Mouse (Mus musculus): ENCODE measurements around the gene Dido1. TPM values are rescaled to one million over a fixed set of nuclear protein-coding genes. Genes with fewer than 3 reads are reported as not detected.

Gene Dido1
- polyA plus RNA-seq, 1 experiment = 67.8 TPM

GRCm38 (mm10) chr2:180737984-180738383 lies 28.2 kb upstream of the Dido1 start:
- H3K9me3 ChIP-seq (replicated peaks; ENCODE audit: control insufficient read depth, insufficient read depth, low read length, poor library complexity, severe bottlenecking) = no peaks in the 10 kb centered on the region
- H3K4me3 ChIP-seq (ENCODE audit: low read depth, low read length) = no peak overlapping the region
- no peak for TF ChIP-seq CTCF (IDR thresholded peaks at IDR 0.05; ENCODE audit: low read depth, low read length)
- TF ChIP-seq POLR2A (IDR thresholded peaks at IDR 0.05; ENCODE audit: insufficient read depth, low read length) = no peak
- no peak for TF ChIP-seq EP300 (IDR thresholded peaks at IDR 0.05; ENCODE audit: insufficient read depth, low read depth, low read length)
- H3K27ac ChIP-seq (ENCODE audit: insufficient read depth, low read length) = no peak overlapping the region
- no peaks in the 10 kb centered on the region for H3K36me3 ChIP-seq (ENCODE audit: control insufficient read depth, insufficient read depth, low read length, poor library complexity, severe bottlenecking)
- peaks cover 14% of the 10 kb centered on the region for H3K4me1 ChIP-seq (ENCODE audit: control insufficient read depth, insufficient read depth, low read length)
- H3K9ac ChIP-seq (ENCODE audit: low read depth, poor library complexity, severe bottlenecking) = no peak overlapping the region
- no peaks in the 10 kb centered on the region for H3K27me3 ChIP-seq (ENCODE audit: control insufficient read depth, insufficient read depth, low read length, poor library complexity, severe bottlenecking)

DNA sequence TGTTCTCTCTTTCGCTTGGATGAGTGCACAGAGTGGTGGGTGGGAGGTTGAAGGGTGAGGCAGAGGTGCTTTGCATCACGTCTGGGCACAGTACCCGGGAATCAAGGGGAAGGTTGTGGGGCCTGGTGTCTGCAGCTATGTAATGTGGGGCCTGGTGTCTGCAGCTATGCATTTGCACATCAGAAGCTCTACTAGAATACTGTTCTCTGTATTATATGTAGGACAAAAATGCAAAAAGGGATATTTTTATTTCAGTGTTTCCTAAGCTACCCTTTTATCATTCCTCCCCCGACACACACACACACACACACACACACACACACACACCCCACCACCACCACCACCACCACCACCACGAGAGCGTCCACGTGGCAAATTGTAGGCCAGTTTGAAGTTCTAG lies 25.4 kb upstream of the Dido1 start:
- Histone ChIP-seq H3K27ac (ENCODE audit: insufficient read depth, low read length) (no peak overlapping the region), H3K27me3 (ENCODE audit: control insufficient read depth, insufficient read depth, low read length, poor library complexity, severe bottlenecking) (no peaks in the 10 kb centered on the region), H3K9me3 (replicated peaks; ENCODE audit: control insufficient read depth, insufficient read depth, low read length, poor library complexity, severe bottlenecking) (no peaks in the 10 kb centered on the region), H3K36me3 (ENCODE audit: control insufficient read depth, insufficient read depth, low read length, poor library complexity, severe bottlenecking) (no peaks in the 10 kb centered on the region), H3K4me1 (ENCODE audit: control insufficient read depth, insufficient read depth, low read length) (peaks cover 5% of the 10 kb centered on the region), H3K9ac (ENCODE audit: low read depth, poor library complexity, severe bottlenecking) (no peak overlapping the region), H3K4me3 (ENCODE audit: low read depth, low read length) (no peak overlapping the region)
- TF ChIP-seq POLR2A (IDR thresholded peaks at IDR 0.05; ENCODE audit: insufficient read depth, low read length) (no peak), EP300 (IDR thresholded peaks at IDR 0.05; ENCODE audit: insufficient read depth, low read depth, low read length) (no peak), CTCF (IDR thresholded peaks at IDR 0.05; ENCODE audit: low read depth, low read length) (no peak)

GRCm38 (mm10) chr2:180731984-180732383 lies 22.2 kb upstream of the Dido1 start:
- H3K27me3 ChIP-seq (ENCODE audit: control insufficient read depth, insufficient read depth, low read length, poor library complexity, severe bottlenecking) = no peaks in the 10 kb centered on the region
- H3K9me3 ChIP-seq (replicated peaks; ENCODE audit: control insufficient read depth, insufficient read depth, low read length, poor library complexity, severe bottlenecking) = no peaks in the 10 kb centered on the region
- peak; percentile 94 for TF ChIP-seq EP300 (IDR thresholded peaks at IDR 0.05; ENCODE audit: insufficient read depth, low read depth, low read length)
- TF ChIP-seq CTCF (IDR thresholded peaks at IDR 0.05; ENCODE audit: low read depth, low read length) = no peak
- no peak for TF ChIP-seq POLR2A (IDR thresholded peaks at IDR 0.05; ENCODE audit: insufficient read depth, low read length)
- H3K4me3 ChIP-seq (ENCODE audit: low read depth, low read length) = peak overlapping the region; percentile 61
- peak overlapping the region; percentile 35; the same call in 1 of the 2 replicates for H3K9ac ChIP-seq (ENCODE audit: low read depth, poor library complexity, severe bottlenecking)
- peak overlapping the region; percentile 71 for H3K27ac ChIP-seq (ENCODE audit: insufficient read depth, low read length)
- H3K4me1 ChIP-seq (ENCODE audit: control insufficient read depth, insufficient read depth, low read length) = peaks cover 10% of the 10 kb centered on the region
- no peaks in the 10 kb centered on the region for H3K36me3 ChIP-seq (ENCODE audit: control insufficient read depth, insufficient read depth, low read length, poor library complexity, severe bottlenecking)

DNA sequence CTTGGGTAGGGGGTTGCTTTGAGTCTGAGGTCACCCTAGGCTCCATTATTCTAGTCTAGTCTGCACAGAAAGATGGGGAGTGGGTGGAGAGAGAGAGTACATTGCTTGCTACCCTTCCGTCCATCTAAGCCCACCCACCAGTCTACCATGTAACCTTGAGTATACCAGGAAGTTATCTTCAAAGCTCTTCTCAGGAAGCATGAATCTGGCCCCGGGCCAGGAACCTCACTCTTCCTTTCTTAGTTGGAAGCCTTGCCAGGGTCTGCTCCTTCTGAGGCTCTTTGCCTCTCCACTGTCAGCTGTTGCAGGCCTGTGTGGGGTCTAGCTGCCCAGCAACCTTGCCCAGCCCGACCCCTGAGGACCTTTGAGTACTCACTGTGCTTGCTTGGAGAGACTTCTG lies 21.2 kb upstream of the Dido1 start:
- H3K36me3 ChIP-seq (ENCODE audit: control insufficient read depth, insufficient read depth, low read length, poor library complexity, severe bottlenecking) = no peaks in the 10 kb centered on the region
- TF ChIP-seq CTCF (IDR thresholded peaks at IDR 0.05; ENCODE audit: low read depth, low read length) (no peak), EP300 (IDR thresholded peaks at IDR 0.05; ENCODE audit: insufficient read depth, low read depth, low read length) (no peak), POLR2A (IDR thresholded peaks at IDR 0.05; ENCODE audit: insufficient read depth, low read length) (no peak)
- peaks cover 14% of the 10 kb centered on the region for H3K4me1 ChIP-seq (ENCODE audit: control insufficient read depth, insufficient read depth, low read length)
- peak overlapping the region; percentile 35 for H3K9ac ChIP-seq (ENCODE audit: low read depth, poor library complexity, severe bottlenecking)
- no peaks in the 10 kb centered on the region for H3K27me3 ChIP-seq (ENCODE audit: control insufficient read depth, insufficient read depth, low read length, poor library complexity, severe bottlenecking)
- peak overlapping the region; percentile 13 for H3K4me3 ChIP-seq (ENCODE audit: low read depth, low read length)
- no peaks in the 10 kb centered on the region for H3K9me3 ChIP-seq (replicated peaks; ENCODE audit: control insufficient read depth, insufficient read depth, low read length, poor library complexity, severe bottlenecking)
- peak overlapping the region; percentile 71 for H3K27ac ChIP-seq (ENCODE audit: insufficient read depth, low read length)

DNA sequence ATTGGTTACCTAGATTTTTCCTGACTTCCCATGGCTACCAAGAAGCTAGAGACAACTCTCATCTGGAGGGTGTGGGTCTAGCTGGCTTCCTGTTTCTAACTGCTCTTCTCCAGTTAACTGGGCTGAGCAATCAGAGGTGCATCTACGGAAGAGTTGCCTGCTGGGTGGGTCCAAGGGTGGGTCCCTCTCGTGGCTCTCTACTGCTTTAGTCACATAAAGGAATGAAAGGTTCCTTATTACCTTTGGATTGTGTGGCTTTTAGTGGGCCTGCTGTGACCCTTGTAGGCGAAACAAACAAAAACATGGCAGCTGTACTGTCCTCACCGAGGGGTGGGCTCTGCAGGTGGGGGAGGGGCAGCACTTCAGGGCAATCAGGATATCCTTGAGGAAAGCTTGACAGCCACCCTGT lies 17.8 kb upstream of the Dido1 start:
- Histone ChIP-seq H3K9ac (ENCODE audit: low read depth, poor library complexity, severe bottlenecking) (no peak overlapping the region), H3K36me3 (ENCODE audit: control insufficient read depth, insufficient read depth, low read length, poor library complexity, severe bottlenecking) (peaks cover 7% of the 10 kb centered on the region), H3K27ac (ENCODE audit: insufficient read depth, low read length) (peak overlapping the region; percentile 93), H3K4me3 (ENCODE audit: low read depth, low read length) (no peak overlapping the region), H3K9me3 (replicated peaks; ENCODE audit: control insufficient read depth, insufficient read depth, low read length, poor library complexity, severe bottlenecking) (peaks cover 9% of the 10 kb centered on the region), H3K4me1 (ENCODE audit: control insufficient read depth, insufficient read depth, low read length) (peaks cover 15% of the 10 kb centered on the region), H3K27me3 (ENCODE audit: control insufficient read depth, insufficient read depth, low read length, poor library complexity, severe bottlenecking) (no peaks in the 10 kb centered on the region)
- TF ChIP-seq CTCF (IDR thresholded peaks at IDR 0.05; ENCODE audit: low read depth, low read length) (no peak), POLR2A (IDR thresholded peaks at IDR 0.05; ENCODE audit: insufficient read depth, low read length) (no peak), EP300 (IDR thresholded peaks at IDR 0.05; ENCODE audit: insufficient read depth, low read depth, low read length) (peak; percentile 97)

- Histone ChIP-seq H3K27me3 (ENCODE audit: control insufficient read depth, insufficient read depth, low read length, poor library complexity, severe bottlenecking) (no peaks in the 10 kb centered on the region), H3K36me3 (ENCODE audit: control insufficient read depth, insufficient read depth, low read length, poor library complexity, severe bottlenecking) (peaks cover 15% of the 10 kb centered on the region), H3K27ac (ENCODE audit: insufficient read depth, low read length) (peak overlapping the region; percentile 91), H3K9me3 (replicated peaks; ENCODE audit: control insufficient read depth, insufficient read depth, low read length, poor library complexity, severe bottlenecking) (peaks cover 16% of the 10 kb centered on the region), H3K9ac (ENCODE audit: low read depth, poor library complexity, severe bottlenecking) (peak overlapping the region; percentile 48; the same call in 1 of the 2 replicates), H3K4me1 (ENCODE audit: control insufficient read depth, insufficient read depth, low read length) (peaks cover 15% of the 10 kb centered on the region), H3K4me3 (ENCODE audit: low read depth, low read length) (peak overlapping the region; percentile 18; the same call in 1 of the 2 replicates)
- TF ChIP-seq CTCF (IDR thresholded peaks at IDR 0.05; ENCODE audit: low read depth, low read length) = no peak
- TF ChIP-seq EP300 (IDR thresholded peaks at IDR 0.05; ENCODE audit: insufficient read depth, low read depth, low read length) = peak; percentile 84
Observed at GRCm38 (mm10) chr2:180726658-180727442, 17.1 kb upstream of the Dido1 start.

Measured in ES-Bruce4 (cell line).